Mouse (Mus musculus): ENCODE results near the gene AI661453.

- TF ChIP-seq CTCF (IDR thresholded peaks at IDR 0.05; ENCODE audit: insufficient read depth, low read length) (no peak), POLR2A (IDR thresholded peaks at IDR 0.05; ENCODE audit: borderline replicate concordance, extremely low read depth, low read depth, low read length) (no peak)
Measured at GRCm38 (mm10) chr17:47458936-47459335, 22.5 kb downstream of the AI661453 start.

Measured in lung, adult 2 months (tissue).